Mouse (Mus musculus): ENCODE results near the gene Chrna4. TPM values are rescaled to one million over a fixed set of nuclear protein-coding genes. Genes with fewer than 3 reads are reported as not detected.

The Chrna4 gene
- total and polyA plus RNA-seq, 3 experiments = 0.05 TPM; not detected in 2

DNA sequence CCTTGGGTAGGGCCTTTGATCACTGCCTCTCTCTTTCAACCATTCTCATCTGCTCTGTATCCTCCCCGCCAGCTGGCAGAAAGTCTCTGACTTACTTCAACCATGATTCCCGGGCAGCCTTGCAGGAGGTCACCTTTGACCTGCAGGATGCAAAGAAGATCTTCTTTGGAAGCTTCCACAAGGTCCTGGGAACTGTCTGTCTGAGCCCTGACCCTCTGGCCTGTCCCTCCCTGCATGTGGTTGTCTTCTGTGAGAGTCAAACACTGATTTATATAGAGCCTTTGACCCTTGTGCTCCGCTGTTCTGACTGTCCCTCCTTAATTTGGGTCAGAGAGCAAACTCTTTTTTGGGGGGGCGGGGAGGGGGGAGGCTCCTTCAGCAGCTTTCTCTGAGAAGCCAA, 36.3 kb downstream of the Chrna4 start:
- Histone ChIP-seq H3K27me3 (ENCODE audit: insufficient read depth, low read length) (peaks cover 17% of the 10 kb centered on the region), H3K4me3 (ENCODE audit: low read depth, low read length) (no peak overlapping the region), H3K9me3 (replicated peaks) (no peaks in the 10 kb centered on the region), H3K36me3 (replicated peaks) (no peaks in the 10 kb centered on the region), H3K4me1 (ENCODE audit: insufficient read depth, low read depth, low read length) (no peaks in the 10 kb centered on the region)
- DNase-seq (ENCODE audit: low spot score) (no peak), ATAC-seq (ENCODE audit: extremely low read depth, insufficient number of reproducible peaks, low FRiP score, poor library complexity, severe bottlenecking) (no peak)
- no peak for TF ChIP-seq GATA1 (IDR thresholded peaks at IDR 0.05; ENCODE audit: borderline replicate concordance, low read length)
- TF ChIP-seq TAL1 (conservative IDR thresholded peaks at IDR 0.05; ENCODE audit: low read depth, low read length) = no peak
- TF ChIP-seq CTCF (IDR thresholded peaks at IDR 0.05; ENCODE audit: low read depth, low read length) = no peak
- no peak for TF ChIP-seq POLR2AphosphoS5 (IDR thresholded peaks at IDR 0.05; ENCODE audit: insufficient replicate concordance, low read depth, low read length)
- TF ChIP-seq GATA2 (IDR thresholded peaks at IDR 0.05; ENCODE audit: borderline replicate concordance, low read depth, low read length) = no peak

DNA sequence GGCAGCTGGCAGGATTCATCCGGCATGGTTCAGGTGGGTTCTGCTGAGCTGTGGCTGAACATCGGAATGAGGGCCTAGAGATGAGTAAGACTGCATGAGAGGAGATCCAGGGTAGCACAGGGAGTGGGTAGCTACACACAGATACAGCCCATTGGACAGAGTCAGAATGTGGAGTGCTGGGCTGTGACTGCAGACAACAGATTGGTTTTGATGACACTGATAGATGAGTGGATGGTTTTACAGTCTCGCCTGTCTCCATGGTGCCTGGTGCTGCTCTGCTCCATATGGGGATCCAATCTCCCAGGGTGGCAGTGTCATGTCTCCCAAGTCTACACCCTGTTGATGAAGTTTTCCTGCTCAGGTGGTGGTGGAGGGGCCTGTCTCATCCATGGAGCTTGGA, 46.4 kb downstream of the Chrna4 start:
- H3K9me3 ChIP-seq (replicated peaks) = no peaks in the 10 kb centered on the region
- no peak for ATAC-seq (ENCODE audit: extremely low read depth, insufficient number of reproducible peaks, low FRiP score, poor library complexity, severe bottlenecking)
- TF ChIP-seq TAL1 (conservative IDR thresholded peaks at IDR 0.05; ENCODE audit: low read depth, low read length) (no peak), CTCF (IDR thresholded peaks at IDR 0.05; ENCODE audit: low read depth, low read length) (no peak), GATA2 (IDR thresholded peaks at IDR 0.05; ENCODE audit: borderline replicate concordance, low read depth, low read length) (no peak), GATA1 (IDR thresholded peaks at IDR 0.05; ENCODE audit: borderline replicate concordance, low read length) (no peak), POLR2AphosphoS5 (IDR thresholded peaks at IDR 0.05; ENCODE audit: insufficient replicate concordance, low read depth, low read length) (no peak)

DNA sequence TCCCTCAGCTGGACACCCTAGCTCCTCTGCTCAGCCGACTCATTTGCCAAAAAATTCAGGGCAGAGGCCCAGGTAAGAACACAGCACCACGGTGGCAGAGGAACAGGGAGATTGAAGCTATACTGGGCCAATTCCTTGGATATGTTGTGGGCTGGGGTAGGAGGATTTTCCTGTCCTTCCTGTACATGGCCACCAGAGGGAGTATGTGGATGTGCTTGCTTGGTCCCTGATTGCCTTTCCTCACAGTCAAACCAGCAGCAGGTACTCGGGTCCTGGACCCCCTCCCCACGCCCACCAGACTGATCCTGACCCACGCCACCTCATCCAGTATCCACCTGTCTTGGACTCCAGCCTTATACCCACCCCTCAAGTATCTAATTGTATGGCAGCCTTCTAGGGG, 46.9 kb downstream of the Chrna4 start:
- TF ChIP-seq TAL1 (conservative IDR thresholded peaks at IDR 0.05; ENCODE audit: low read depth, low read length) (no peak), GATA2 (IDR thresholded peaks at IDR 0.05; ENCODE audit: borderline replicate concordance, low read depth, low read length) (no peak), CTCF (IDR thresholded peaks at IDR 0.05; ENCODE audit: low read depth, low read length) (peak; percentile 90)
- Histone ChIP-seq H3K36me3 (replicated peaks) (no peaks in the 10 kb centered on the region), H3K4me1 (ENCODE audit: insufficient read depth, low read depth, low read length) (no peaks in the 10 kb centered on the region), H3K9me3 (replicated peaks) (no peaks in the 10 kb centered on the region), H3K4me3 (ENCODE audit: low read depth, low read length) (no peak overlapping the region), H3K27me3 (ENCODE audit: insufficient read depth, low read length) (peaks cover 25% of the 10 kb centered on the region)
- DNase-seq (ENCODE audit: low spot score) = peak; percentile 60
- ATAC-seq (ENCODE audit: extremely low read depth, insufficient number of reproducible peaks, low FRiP score, poor library complexity, severe bottlenecking) = no peak; the same call in none of the 2 replicates

More for the DNA sequence above, 46.4 kb downstream of the Chrna4 start:
- H3K4me1 ChIP-seq (ENCODE audit: insufficient read depth, low read depth, low read length) = no peaks in the 10 kb centered on the region
- H3K4me3 ChIP-seq (ENCODE audit: low read depth, low read length) = no peak overlapping the region
- H3K36me3 ChIP-seq (replicated peaks) = no peaks in the 10 kb centered on the region
- peaks cover 26% of the 10 kb centered on the region for H3K27me3 ChIP-seq (ENCODE audit: insufficient read depth, low read length)
- DNase-seq (ENCODE audit: low spot score) = no peak

DNA sequence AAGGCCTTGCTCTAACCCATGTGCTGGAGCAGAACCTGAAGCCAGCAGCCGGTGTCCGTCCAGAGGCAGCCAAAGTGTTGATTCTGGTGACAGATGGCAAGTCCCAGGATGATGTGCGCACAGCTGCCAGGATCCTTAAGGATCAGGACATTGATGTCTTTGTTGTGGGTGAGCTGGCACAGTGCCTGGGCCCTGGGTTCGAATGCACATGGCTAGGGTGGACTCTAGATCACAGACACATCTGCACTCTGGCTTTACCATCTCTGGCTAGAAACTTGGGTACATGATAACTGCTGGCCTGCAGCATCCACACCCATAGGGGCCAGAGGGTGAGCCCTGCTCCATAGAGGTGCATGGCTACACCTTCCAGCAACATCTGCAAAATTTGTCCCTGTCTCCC, 47.9 kb downstream of the Chrna4 start:
- Histone ChIP-seq H3K9me3 (replicated peaks) (no peaks in the 10 kb centered on the region), H3K27me3 (ENCODE audit: insufficient read depth, low read length) (peaks cover 25% of the 10 kb centered on the region), H3K4me3 (ENCODE audit: low read depth, low read length) (no peak overlapping the region), H3K4me1 (ENCODE audit: insufficient read depth, low read depth, low read length) (no peaks in the 10 kb centered on the region), H3K36me3 (replicated peaks) (no peaks in the 10 kb centered on the region)
- no peak for ATAC-seq (ENCODE audit: extremely low read depth, insufficient number of reproducible peaks, low FRiP score, poor library complexity, severe bottlenecking)
- no peak for DNase-seq (ENCODE audit: low spot score)
- TF ChIP-seq GATA2 (IDR thresholded peaks at IDR 0.05; ENCODE audit: borderline replicate concordance, low read depth, low read length) (no peak), CTCF (IDR thresholded peaks at IDR 0.05; ENCODE audit: low read depth, low read length) (no peak), POLR2AphosphoS5 (IDR thresholded peaks at IDR 0.05; ENCODE audit: insufficient replicate concordance, low read depth, low read length) (no peak), TAL1 (conservative IDR thresholded peaks at IDR 0.05; ENCODE audit: low read depth, low read length) (no peak), GATA1 (IDR thresholded peaks at IDR 0.05; ENCODE audit: borderline replicate concordance, low read length) (no peak)

DNA sequence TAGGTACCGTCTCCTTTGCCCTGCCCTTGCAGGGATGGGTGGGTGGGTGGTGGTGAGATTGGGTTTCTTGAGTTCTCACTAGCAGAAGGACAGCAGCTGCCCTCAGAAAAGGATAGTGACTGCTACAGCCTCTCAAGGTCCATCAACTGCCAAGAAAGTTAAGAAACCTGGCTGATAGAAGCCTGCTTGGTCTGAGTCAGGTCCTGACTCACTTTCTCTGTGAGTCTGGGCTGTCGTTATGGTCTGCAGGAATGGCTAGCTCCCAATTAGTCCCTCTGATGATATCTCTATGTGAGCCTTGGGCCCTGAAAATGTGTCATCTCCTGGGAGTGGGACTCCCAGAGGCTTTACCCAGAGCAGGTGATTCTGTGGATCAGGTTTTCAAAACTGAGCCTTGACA, 49.0 kb downstream of the Chrna4 start:
- H3K36me3 ChIP-seq (replicated peaks) = no peaks in the 10 kb centered on the region
- no peak for TF ChIP-seq TAL1 (conservative IDR thresholded peaks at IDR 0.05; ENCODE audit: low read depth, low read length)
- TF ChIP-seq GATA1 (IDR thresholded peaks at IDR 0.05; ENCODE audit: borderline replicate concordance, low read length) = no peak
- no peak for TF ChIP-seq GATA2 (IDR thresholded peaks at IDR 0.05; ENCODE audit: borderline replicate concordance, low read depth, low read length)
- TF ChIP-seq POLR2AphosphoS5 (IDR thresholded peaks at IDR 0.05; ENCODE audit: insufficient replicate concordance, low read depth, low read length) = no peak
- no peak for TF ChIP-seq CTCF (IDR thresholded peaks at IDR 0.05; ENCODE audit: low read depth, low read length)
- no peak for DNase-seq (ENCODE audit: low spot score)
- no peak for ATAC-seq (ENCODE audit: extremely low read depth, insufficient number of reproducible peaks, low FRiP score, poor library complexity, severe bottlenecking)
- H3K4me3 ChIP-seq (ENCODE audit: low read depth, low read length) = no peak overlapping the region
- no peaks in the 10 kb centered on the region for H3K9me3 ChIP-seq (replicated peaks)
- no peaks in the 10 kb centered on the region for H3K4me1 ChIP-seq (ENCODE audit: insufficient read depth, low read depth, low read length)
- H3K27me3 ChIP-seq (ENCODE audit: insufficient read depth, low read length) = peaks cover 26% of the 10 kb centered on the region

DNA sequence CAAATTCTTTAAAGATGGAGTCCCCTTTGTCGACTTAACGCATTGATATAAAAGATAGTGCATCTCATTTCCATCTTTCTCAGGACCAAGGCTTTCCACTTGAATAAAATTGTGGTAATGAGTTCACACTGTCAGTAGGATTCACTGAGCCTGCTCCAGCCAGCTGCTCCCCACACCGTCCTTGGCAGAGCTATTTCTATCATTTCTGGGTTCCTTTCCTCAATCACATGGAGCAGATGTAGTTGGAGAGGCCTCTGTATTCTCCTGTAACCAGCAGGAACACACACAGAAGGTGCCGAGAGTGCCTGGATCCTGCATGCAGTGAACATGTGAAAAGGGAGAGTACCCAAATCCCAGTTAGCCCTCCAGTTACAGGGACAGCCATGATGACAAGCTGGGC, 53.0 kb downstream of the Chrna4 start:
- Histone ChIP-seq H3K36me3 (replicated peaks) (no peaks in the 10 kb centered on the region), H3K27me3 (ENCODE audit: insufficient read depth, low read length) (peaks cover 6% of the 10 kb centered on the region), H3K9me3 (replicated peaks) (no peaks in the 10 kb centered on the region), H3K4me3 (ENCODE audit: low read depth, low read length) (no peak overlapping the region), H3K4me1 (ENCODE audit: insufficient read depth, low read depth, low read length) (no peaks in the 10 kb centered on the region)
- TF ChIP-seq GATA1 (IDR thresholded peaks at IDR 0.05; ENCODE audit: borderline replicate concordance, low read length) = no peak
- no peak for DNase-seq (ENCODE audit: low spot score)
- no peak for ATAC-seq (ENCODE audit: extremely low read depth, insufficient number of reproducible peaks, low FRiP score, poor library complexity, severe bottlenecking)

DNA sequence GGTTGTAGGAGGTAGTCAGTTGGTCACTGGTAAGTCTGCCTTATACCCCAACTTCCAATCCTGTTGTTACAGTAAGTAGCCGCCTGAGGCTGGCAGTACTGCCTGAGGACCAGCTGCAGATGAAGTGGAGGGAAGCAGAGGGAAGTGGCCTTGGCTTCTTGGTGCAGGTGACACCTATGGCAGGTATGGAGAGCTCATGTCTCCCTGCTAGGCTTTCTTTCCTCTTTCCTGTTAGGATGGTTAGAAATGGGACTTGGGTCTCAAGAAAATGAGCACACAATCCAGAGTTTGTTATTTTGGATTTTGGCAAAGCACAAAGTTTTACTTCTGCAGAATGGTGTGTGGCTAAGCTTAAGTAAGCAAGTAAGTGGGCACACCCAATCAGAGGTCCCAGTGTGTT, 54.4 kb downstream of the Chrna4 start:
- Histone ChIP-seq H3K4me1 (ENCODE audit: insufficient read depth, low read depth, low read length) (no peaks in the 10 kb centered on the region), H3K9me3 (replicated peaks) (no peaks in the 10 kb centered on the region), H3K36me3 (replicated peaks) (peaks cover 10% of the 10 kb centered on the region), H3K27me3 (ENCODE audit: insufficient read depth, low read length) (peaks cover 3% of the 10 kb centered on the region), H3K4me3 (ENCODE audit: low read depth, low read length) (no peak overlapping the region)
- DNase-seq (ENCODE audit: low spot score) (no peak), ATAC-seq (ENCODE audit: extremely low read depth, insufficient number of reproducible peaks, low FRiP score, poor library complexity, severe bottlenecking) (no peak)
- TF ChIP-seq TAL1 (conservative IDR thresholded peaks at IDR 0.05; ENCODE audit: low read depth, low read length) (no peak), CTCF (IDR thresholded peaks at IDR 0.05; ENCODE audit: low read depth, low read length) (no peak), GATA1 (IDR thresholded peaks at IDR 0.05; ENCODE audit: borderline replicate concordance, low read length) (no peak), POLR2AphosphoS5 (IDR thresholded peaks at IDR 0.05; ENCODE audit: insufficient replicate concordance, low read depth, low read length) (no peak), GATA2 (IDR thresholded peaks at IDR 0.05; ENCODE audit: borderline replicate concordance, low read depth, low read length) (no peak)

Data from G1E (cell line).